20 mouse cellular contexts compared by ENCODE assay signal in genomic region chr1:167390381-167390780, GRCm38 (mm10). TPM values are rescaled to one million over a fixed set of nuclear protein-coding genes. Genes with fewer than 3 reads are reported as not detected.
DNase-seq lines count a peak whose midpoint lies in the region; ATAC-seq and TF ChIP-seq lines count a peak whose summit lies in the region.
"Had no signal": no experiment of that assay in that cellular context is flagged by ENCODE, and none has a peak within 500 bp of the region (broad histone marks: within the 10 kb centered on the region; RNA-seq: fewer than 3 reads in every experiment).

No protein-coding gene starts in this region.

- no peak for TF ChIP-seq POLR2A in small intestine, adult 2 months (IDR thresholded peaks at IDR 0.05; ENCODE audit: low read depth, low read length)

- peaks cover 4% of the 10 kb centered on the region; the same call in 1 of the 2 replicates for H3K4me1 ChIP-seq in heart, embryonic 11.5 days (ENCODE audit: control insufficient read depth, insufficient read depth, low read length)
- peaks cover 32% of the 10 kb centered on the region for H3K4me1 ChIP-seq in intestine, embryonic 16.5 days (ENCODE audit: control insufficient read depth, insufficient read depth, low read length)
- peaks cover 32% of the 10 kb centered on the region for H3K4me1 ChIP-seq in small intestine, adult 2 months (ENCODE audit: control insufficient read depth, insufficient read depth, insufficient read length, low read length)
- peaks cover 6% of the 10 kb centered on the region for H3K4me1 ChIP-seq in hindbrain, embryonic 16.5 days (ENCODE audit: control insufficient read depth, insufficient read depth, low read depth, low read length)

- no peak overlapping the region for H3K27ac ChIP-seq in heart, embryonic 11.5 days (ENCODE audit: low read depth, low read length)
- H3K27ac ChIP-seq in intestine, embryonic 16.5 days (ENCODE audit: low read length): peak overlapping the region; percentile 76
- peak overlapping the region; percentile 79 for H3K27ac ChIP-seq in small intestine, adult 2 months (ENCODE audit: insufficient read depth, low read depth, low read length)
- H3K27ac ChIP-seq in hindbrain, embryonic 16.5 days (ENCODE audit: low read depth, low read length): no peak overlapping the region
- H3K27ac ChIP-seq: forebrain, embryonic 12.5 days; hindbrain, embryonic 12.5 days; layer of hippocampus, adult 2 months; left cerebral cortex, adult 2 months; lung, embryonic 15.5 days; macrophage had no signal

- no peak for TF ChIP-seq CTCF in small intestine, adult 2 months (IDR thresholded peaks at IDR 0.05; ENCODE audit: extremely low read depth, insufficient read length, insufficient replicate concordance, low read depth, low read length)

- WGBS in heart, embryonic 11.5 days (ENCODE audit: insufficient replicate concordance): 67% methylated on average over 4 of the region's 4 CpGs
- WGBS in intestine, embryonic 16.5 days: 73% methylated on average over 4 of the region's 4 CpGs
- WGBS in small intestine, adult 2 months: 43% methylated on average over 4 of the region's 4 CpGs
- 77% methylated on average over 4 of the region's 4 CpGs for WGBS in hindbrain, embryonic 16.5 days

- H3K36me3 ChIP-seq in heart, embryonic 11.5 days (ENCODE audit: control insufficient read depth, insufficient read depth, low read length): no peaks in the 10 kb centered on the region
- H3K36me3 ChIP-seq in intestine, embryonic 16.5 days (ENCODE audit: control insufficient read depth, insufficient read depth, low read length): no peaks in the 10 kb centered on the region
- H3K36me3 ChIP-seq in small intestine, adult 2 months (ENCODE audit: control insufficient read depth, insufficient read depth, low read length): peaks cover 7% of the 10 kb centered on the region
- no peaks in the 10 kb centered on the region for H3K36me3 ChIP-seq in hindbrain, embryonic 16.5 days (ENCODE audit: control insufficient read depth, insufficient read depth, low read length)
- H3K36me3 ChIP-seq: forebrain, embryonic 12.5 days; hindbrain, embryonic 12.5 days; lung, embryonic 15.5 days had no signal

- H3K27me3 ChIP-seq in heart, embryonic 11.5 days (ENCODE audit: control insufficient read depth, insufficient read depth, low read length): no peaks in the 10 kb centered on the region
- H3K27me3 ChIP-seq in intestine, embryonic 16.5 days (replicated peaks; ENCODE audit: control insufficient read depth, insufficient read depth, low read length): no peaks in the 10 kb centered on the region
- H3K27me3 ChIP-seq in small intestine, adult 2 months (ENCODE audit: control insufficient read depth, insufficient read depth, low read length): no peaks in the 10 kb centered on the region
- no peaks in the 10 kb centered on the region for H3K27me3 ChIP-seq in hindbrain, embryonic 16.5 days (replicated peaks; ENCODE audit: control insufficient read depth, insufficient read depth, low read length)

- no peaks in the 10 kb centered on the region for H3K9me3 ChIP-seq in heart, embryonic 11.5 days (replicated peaks; ENCODE audit: control insufficient read depth, low read length)
- no peaks in the 10 kb centered on the region for H3K9me3 ChIP-seq in intestine, embryonic 16.5 days (ENCODE audit: control insufficient read depth, low read length)
- H3K9me3 ChIP-seq in hindbrain, embryonic 16.5 days (ENCODE audit: control insufficient read depth, low read length): no peaks in the 10 kb centered on the region
- H3K9me3 ChIP-seq: forebrain, embryonic 12.5 days; hindbrain, embryonic 12.5 days; lung, embryonic 15.5 days had no signal

- no peak for ATAC-seq in heart, embryonic 11.5 days (replicated peaks; ENCODE audit: insufficient number of reproducible peaks, low FRiP score, low TSS enrichment)
- ATAC-seq in intestine, embryonic 16.5 days: no peak
- ATAC-seq in hindbrain, embryonic 16.5 days: no peak

- no peak overlapping the region for H3K4me3 ChIP-seq in heart, embryonic 11.5 days (ENCODE audit: low read depth, low read length)
- H3K4me3 ChIP-seq in intestine, embryonic 16.5 days (ENCODE audit: low read length): no peak overlapping the region
- no peak overlapping the region for H3K4me3 ChIP-seq in small intestine, adult 2 months (ENCODE audit: low read depth, low read length)
- H3K4me3 ChIP-seq in hindbrain, embryonic 16.5 days (ENCODE audit: low read length): no peak overlapping the region
- H3K4me3 ChIP-seq: forebrain, embryonic 12.5 days; hindbrain, embryonic 12.5 days; layer of hippocampus, adult 2 months; left cerebral cortex, adult 2 months; lung, embryonic 15.5 days had no signal

- H3K4me2 ChIP-seq in heart, embryonic 11.5 days: peak overlapping the region; percentile 4
- no peak overlapping the region; the same call in 1 of the 2 replicates for H3K4me2 ChIP-seq in intestine, embryonic 16.5 days (ENCODE audit: low read depth, low read length)
- no peak overlapping the region for H3K4me2 ChIP-seq in hindbrain, embryonic 16.5 days (ENCODE audit: low read length)
- H3K4me2 ChIP-seq: forebrain, embryonic 12.5 days; hindbrain, embryonic 12.5 days; lung, embryonic 15.5 days; midbrain, embryonic 11.5 days had no signal

- DNase-seq in heart, postnatal 4 days: no peak
- peak; percentile 75 for DNase-seq in NIH3T3 (ENCODE audit: low read depth)
- no peak for DNase-seq in retina, embryonic 14.5 days (ENCODE audit: low spot score)
- DNase-seq: adrenal gland, adult 2 months; cerebellum, adult 11-12 months; cerebellum, postnatal 36 days; kidney, postnatal 10 days; retina, postnatal 1 day; thymus, adult 18-20 months had no signal

- H3K9ac ChIP-seq in heart, embryonic 11.5 days (ENCODE audit: low read depth, low read length): no peak overlapping the region
- H3K9ac ChIP-seq in intestine, embryonic 16.5 days (ENCODE audit: low read depth, low read length): no peak overlapping the region
- no peak overlapping the region for H3K9ac ChIP-seq in hindbrain, embryonic 16.5 days (ENCODE audit: low read depth, low read length)
- H3K9ac ChIP-seq: forebrain, embryonic 12.5 days; hindbrain, embryonic 12.5 days; lung, embryonic 15.5 days had no signal

RNA-seq across cellular contexts. Expression of gene Mgst3, which starts 3.3 kb away (rescaled TPM):
- 179 and 182 TPM in 2 replicates for polyA plus RNA-seq in heart, embryonic 11.5 days (2014; fragmentation: Nextera tagmentation; extraction: Ambion mirVana)
- 100 to 1,000 TPM; 142 to 157 TPM for total RNA-seq in heart, postnatal 4 days (2021)
- 379 and 381 TPM in 2 replicates for polyA plus RNA-seq in intestine, embryonic 16.5 days (2015; fragmentation: Nextera tagmentation; extraction: Ambion mirVana)
- 1,045 and 1,081 TPM in 2 replicates for polyA plus RNA-seq in small intestine, adult 2 months (2012; rRNA removed)
- polyA plus RNA-seq in hindbrain, embryonic 16.5 days (2015; fragmentation: Nextera tagmentation; extraction: Ambion mirVana): 202 and 237 TPM in 2 replicates

RNA-seq across cellular contexts. Expression of gene Aldh9a1, which starts 40.6 kb away (rescaled TPM):
- 35.6 and 35.7 TPM in 2 replicates for polyA plus RNA-seq in heart, embryonic 11.5 days (2014; fragmentation: Nextera tagmentation; extraction: Ambion mirVana)
- 10 to 100 TPM; 32.4 to 37.0 TPM for total RNA-seq in heart, postnatal 4 days (2021)
- polyA plus RNA-seq in intestine, embryonic 16.5 days (2015; fragmentation: Nextera tagmentation; extraction: Ambion mirVana): 204 and 245 TPM in 2 replicates
- 33.8 and 112 TPM in 2 replicates for polyA plus RNA-seq in small intestine, adult 2 months (2012; rRNA removed)
- 43.8 and 43.9 TPM in 2 replicates for polyA plus RNA-seq in hindbrain, embryonic 16.5 days (2015; fragmentation: Nextera tagmentation; extraction: Ambion mirVana)

Comparison
In these comparisons a context has a peak if more than half of its experiments do, and no peak if none do; other contexts are left out.
1. H3K27ac ChIP-seq: peak in intestine, embryonic 16.5 days (single experiment) and small intestine, adult 2 months (single experiment); none in heart, embryonic 11.5 days (single experiment) and hindbrain, embryonic 16.5 days (single experiment).